11 mouse cellular contexts compared by ENCODE assay signal in genomic region chr17:8647372-8647871, GRCm38 (mm10).
DNase-seq lines count a peak whose midpoint lies in the region; ATAC-seq and TF ChIP-seq lines count a peak whose summit lies in the region.
"Had no signal": no experiment of that assay in that cellular context is flagged by ENCODE, and none has a peak within 500 bp of the region (broad histone marks: within the 10 kb centered on the region; RNA-seq: fewer than 3 reads in every experiment).

No protein-coding gene starts in this region.

- intact Hi-C loops in heart, postnatal 14 days (cut with DNase I) = no loop called here

- H3K27me3 ChIP-seq in forebrain, postnatal 0 days (ENCODE audit: insufficient read depth, low read length) = no peaks in the 10 kb centered on the region
- H3K27me3 ChIP-seq in midbrain, embryonic 13.5 days = peaks cover 3% of the 10 kb centered on the region; the same call in 1 of the 2 replicates

- H3K4me2 ChIP-seq in forebrain, postnatal 0 days (ENCODE audit: low read depth) = no peak overlapping the region
- H3K4me2 ChIP-seq in midbrain, embryonic 13.5 days (replicated peaks) = peak overlapping the region; percentile 9; the same call in 1 of the 2 replicates

- H3K27ac ChIP-seq in forebrain, postnatal 0 days (ENCODE audit: low read depth, low read length) = peak overlapping the region; percentile 83
- peak overlapping the region; percentile 74 for H3K27ac ChIP-seq in midbrain, embryonic 13.5 days

- no peaks in the 10 kb centered on the region for H3K9me3 ChIP-seq in forebrain, postnatal 0 days (ENCODE audit: low read length)
- H3K9me3 ChIP-seq in midbrain, embryonic 13.5 days = no peaks in the 10 kb centered on the region

- DNase-seq in frontal cortex, postnatal 25 days (ENCODE audit: low spot score in 2 of 2) = no peak
- peak; percentile 80 for DNase-seq in brain, embryonic 14.5 days (ENCODE audit: low read depth)
- peak; percentile 76 for DNase-seq in forebrain, postnatal 0 days
- DNase-seq in kidney, postnatal 14 days = no peak
- DNase-seq in heart, postnatal 14 days = no peak
- DNase-seq in kidney, postnatal 25 days = no peak
- DNase-seq: lung, postnatal 10 days; thymus, postnatal 25 days had no signal

- H3K4me1 ChIP-seq in forebrain, postnatal 0 days (ENCODE audit: insufficient read depth) = peaks cover 6% of the 10 kb centered on the region
- peaks cover 10% of the 10 kb centered on the region for H3K4me1 ChIP-seq in midbrain, embryonic 13.5 days (replicated peaks)

- peak overlapping the region; percentile 31; the same call in 1 of the 2 replicates for H3K9ac ChIP-seq in forebrain, postnatal 0 days
- H3K9ac ChIP-seq in midbrain, embryonic 13.5 days (replicated peaks) = 0 out of 2 replicates have a peak overlapping the region, but pooled peaks have one; percentile 46

- TF ChIP-seq POLR2A in brain, embryonic 14.5 days (IDR thresholded peaks at IDR 0.05; ENCODE audit: borderline replicate concordance, extremely low read depth, insufficient read depth, insufficient read length, poor library complexity, severe bottlenecking) = no peak

- no peak overlapping the region for H3K4me3 ChIP-seq in forebrain, postnatal 0 days (ENCODE audit: low read depth, low read length)
- H3K4me3 ChIP-seq in midbrain, embryonic 13.5 days (replicated peaks) = no peak overlapping the region
- H3K4me3 ChIP-seq: erythroblast, embryonic 14.5 days had no signal

- no peak for TF ChIP-seq CTCF in brain, embryonic 14.5 days (IDR thresholded peaks at IDR 0.05; ENCODE audit: borderline replicate concordance, extremely low read depth, insufficient read depth, insufficient read length)
- TF ChIP-seq CTCF in forebrain, postnatal 0 days (IDR thresholded peaks at IDR 0.05; ENCODE audit: low read depth) = no peak

- peak; percentile 72 for ATAC-seq in frontal cortex, adult (ENCODE audit: low TSS enrichment)
- ATAC-seq in forebrain, postnatal 0 days = peak; percentile 91
- peak; percentile 86 for ATAC-seq in midbrain, embryonic 13.5 days

- H3K36me3 ChIP-seq in forebrain, postnatal 0 days (ENCODE audit: insufficient read depth) = no peaks in the 10 kb centered on the region
- H3K36me3 ChIP-seq in midbrain, embryonic 13.5 days = no peaks in the 10 kb centered on the region

- WGBS in forebrain, postnatal 0 days = 12% methylated on average over 8 of the region's 8 CpGs
- WGBS in midbrain, embryonic 13.5 days = 27% methylated on average over 8 of the region's 8 CpGs

Comparison
In these comparisons a context has a peak if more than half of its experiments do, and no peak if none do; other contexts are left out.
1. DNase-seq: peak in brain, embryonic 14.5 days (single experiment) and forebrain, postnatal 0 days (single experiment); none in frontal cortex, postnatal 25 days (0 of 2), kidney, postnatal 14 days (single experiment), heart, postnatal 14 days (0 of 2) and kidney, postnatal 25 days (0 of 2).
2. Peak in every context shown above with its lines, with median percentiles within 50 percentile points of each other: ATAC-seq.